ENCODE assay signal across 17 mouse cellular contexts in genomic region chr4:138200769-138201168, GRCm38 (mm10). TPM values are rescaled to one million over a fixed set of nuclear protein-coding genes. Genes with fewer than 3 reads are reported as not detected.
"Had no signal": no experiment of that assay in that cellular context is flagged by ENCODE, and none has a peak within 500 bp of the region (broad histone marks: within the 10 kb centered on the region; RNA-seq: fewer than 3 reads in every experiment).

No protein-coding gene starts in this region.

- DNase-seq: retina, postnatal 1 day; right cerebral cortex, adult 18-20 months; right cerebral cortex, postnatal 14 days; right cerebral cortex, postnatal 25 days; right cerebral cortex, postnatal 4 days; spleen, adult 18-20 months; thymus, adult 18-20 months; thymus, adult 2 months; thymus, postnatal 14 days; thymus, postnatal 25 days; thymus, postnatal 36 days; thymus, postnatal 4 days had no signal

- H3K9ac ChIP-seq: neural tube, embryonic 13.5 days; neural tube, embryonic 15.5 days; stomach, embryonic 15.5 days had no signal

- H3K4me1 ChIP-seq: neural tube, embryonic 13.5 days; neural tube, embryonic 15.5 days; stomach, embryonic 15.5 days had no signal

- H3K4me2 ChIP-seq: neural tube, embryonic 13.5 days; neural tube, embryonic 15.5 days; stomach, embryonic 15.5 days had no signal

- H3K4me3 ChIP-seq: neural tube, embryonic 13.5 days; neural tube, embryonic 15.5 days; stomach, embryonic 15.5 days had no signal

- H3K27ac ChIP-seq: neural tube, embryonic 13.5 days; neural tube, embryonic 15.5 days; stomach, embryonic 15.5 days; stomach, postnatal 0 days had no signal

- H3K27me3 ChIP-seq: neural tube, embryonic 13.5 days; neural tube, embryonic 15.5 days; stomach, embryonic 15.5 days had no signal

- H3K9me3 ChIP-seq: neural tube, embryonic 13.5 days; neural tube, embryonic 15.5 days; stomach, embryonic 15.5 days had no signal

RNA-seq across cellular contexts. Expression of gene Kif17, which starts 49.5 kb away (rescaled TPM):
- total RNA-seq: neutrophil, adult 5-6 weeks had no signal
